Mouse (Mus musculus) olfactory bulb, adult 2 months (tissue): ENCODE measurements at regions not wholly inside any gene's neighbourhood (a gene's known extent, or its start where the extent isn't known, plus 50 kb on each side); places are given as distances from the start of the nearest gene placed in this dataset.

Source experiments
- CTCF ChIP-seq: fragments of 200-500 bp; IDR thresholded peaks from 2 replicates; pipeline ENCODE4 v1.5.1; 2012; ENCODE audit warnings: low read depth, mild to moderate bottlenecking, low read length, moderate library complexity; ENCODE audit not compliant: insufficient read depth
- POLR2A ChIP-seq: fragments of 200-500 bp; IDR thresholded peaks from 2 replicates; pipeline ENCODE4 v1.6.1; 2012; ENCODE audit warnings: mild to moderate bottlenecking, low read depth, low read length, moderate library complexity; ENCODE audit not compliant: insufficient read depth

GRCm38 (mm10) chr8:86288713-86289384 lies 291.6 kb downstream of the Abcc12 start:
- no peak for TF ChIP-seq POLR2A
- no peak for TF ChIP-seq CTCF
